Mouse (Mus musculus) stomach, embryonic 16.5 days (tissue): ENCODE results near the gene Tbc1d10c. TPM values are rescaled to one million over a fixed set of nuclear protein-coding genes. Genes with fewer than 3 reads are reported as not detected.

Source experiments
- ATAC-seq: fragments of 200-750 bp; cut with Nextera tagmentation; 2 replicates; pipeline ENCODE4 v1.8.0; 2017; ENCODE audit warnings: moderate number of reproducible peaks, moderate TSS enrichment; ENCODE audit not compliant: insufficient read depth, low FRiP score
- H3K27ac ChIP-seq: fragments of 300-500 bp; sonication (generic); 2 replicates; pipeline ENCODE4 v1.5.1; 2014; ENCODE audit warnings: low read length
- H3K27me3 ChIP-seq: fragments of 300-500 bp; sonication (generic); 2 replicates; pipeline ENCODE4 v1.6.1; 2014; ENCODE audit warnings: low read length, control low read depth, mixed read lengths; ENCODE audit not compliant: control insufficient read depth, insufficient read depth
- H3K36me3 ChIP-seq: fragments of 300-500 bp; sonication (generic); 2 replicates; pipeline ENCODE4 v1.6.1; 2014; ENCODE audit warnings: low read length; ENCODE audit not compliant: control insufficient read depth, insufficient read depth
- H3K4me1 ChIP-seq: fragments of 300-500 bp; sonication (generic); 2 replicates; pipeline ENCODE4 v1.6.1; 2014; ENCODE audit warnings: low read length, control low read depth, mixed read lengths; ENCODE audit not compliant: control insufficient read depth, insufficient read depth
- H3K4me2 ChIP-seq: fragments of 300-500 bp; sonication (generic); 2 replicates; pipeline ENCODE4 v1.6.1; 2014; ENCODE audit warnings: low read depth, low read length, mixed read lengths
- H3K4me3 ChIP-seq: fragments of 300-500 bp; sonication (generic); replicated peaks from 2 replicates; pipeline ENCODE4 v1.5.1; 2014; ENCODE audit warnings: mild to moderate bottlenecking, low read length
- H3K9ac ChIP-seq: fragments of 300-500 bp; sonication (generic); 2 replicates; pipeline ENCODE4 v1.6.1; 2014; ENCODE audit warnings: low read length
- H3K9me3 ChIP-seq: fragments of 300-500 bp; sonication (generic); replicated peaks from 2 replicates; pipeline ENCODE4 v1.6.1; 2016; ENCODE audit warnings: low read length, control low read depth; ENCODE audit not compliant: control insufficient read depth
- WGBS: fragments of 180-500 bp; shearing (Covaris S2); extraction: QIAGEN DNeasy Blood & Tissue Kit; methylation state at CpG from one replicate; pipeline ENCODE4 v1.1.7; 2014; 5-methylcytosine and 5-hydroxymethylcytosine counted together
- polyA plus RNA-seq: library from polyadenylated mRNA; unstranded; fragments of >200 nt; fragmentation: Nextera tagmentation; extraction: Ambion mirVana; gene quantifications from 2 replicates; pipeline ENCODE4 v1.2.1, GENCODE M21; 2015

Gene Tbc1d10c
- polyA plus RNA-seq, 1 experiment from 2014 or later, result 3.6 TPM

DNA sequence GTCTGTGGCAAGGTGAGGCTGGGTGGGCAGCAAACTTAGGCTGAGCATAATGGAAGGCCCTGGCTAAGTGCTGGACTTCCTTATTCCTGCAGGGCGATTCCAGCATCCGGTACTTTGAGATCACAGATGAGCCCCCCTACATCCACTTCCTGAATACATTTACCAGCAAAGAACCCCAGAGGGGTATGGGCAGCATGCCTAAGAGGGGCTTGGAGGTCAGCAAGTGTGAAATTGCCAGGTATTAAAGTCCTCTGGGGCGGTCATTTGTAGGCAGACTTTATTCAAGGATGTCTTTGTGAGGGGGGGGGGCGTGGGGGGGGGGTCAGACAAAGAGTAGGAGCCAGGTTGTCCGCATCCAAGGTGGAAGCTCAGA, 39.6 kb downstream of the Tbc1d10c start:
- no peak overlapping the region for H3K4me2 ChIP-seq
- no peaks in the 10 kb centered on the region for H3K9me3 ChIP-seq
- no peak overlapping the region for H3K4me3 ChIP-seq
- 81% methylated on average over 5 of the region's 5 CpGs for WGBS
- peaks cover 9% of the 10 kb centered on the region for H3K36me3 ChIP-seq
- H3K27ac ChIP-seq, result no peak overlapping the region
- H3K27me3 ChIP-seq, result no peaks in the 10 kb centered on the region
- peaks cover 15% of the 10 kb centered on the region for H3K4me1 ChIP-seq
- H3K9ac ChIP-seq, result no peak overlapping the region
- ATAC-seq, result no peak

DNA sequence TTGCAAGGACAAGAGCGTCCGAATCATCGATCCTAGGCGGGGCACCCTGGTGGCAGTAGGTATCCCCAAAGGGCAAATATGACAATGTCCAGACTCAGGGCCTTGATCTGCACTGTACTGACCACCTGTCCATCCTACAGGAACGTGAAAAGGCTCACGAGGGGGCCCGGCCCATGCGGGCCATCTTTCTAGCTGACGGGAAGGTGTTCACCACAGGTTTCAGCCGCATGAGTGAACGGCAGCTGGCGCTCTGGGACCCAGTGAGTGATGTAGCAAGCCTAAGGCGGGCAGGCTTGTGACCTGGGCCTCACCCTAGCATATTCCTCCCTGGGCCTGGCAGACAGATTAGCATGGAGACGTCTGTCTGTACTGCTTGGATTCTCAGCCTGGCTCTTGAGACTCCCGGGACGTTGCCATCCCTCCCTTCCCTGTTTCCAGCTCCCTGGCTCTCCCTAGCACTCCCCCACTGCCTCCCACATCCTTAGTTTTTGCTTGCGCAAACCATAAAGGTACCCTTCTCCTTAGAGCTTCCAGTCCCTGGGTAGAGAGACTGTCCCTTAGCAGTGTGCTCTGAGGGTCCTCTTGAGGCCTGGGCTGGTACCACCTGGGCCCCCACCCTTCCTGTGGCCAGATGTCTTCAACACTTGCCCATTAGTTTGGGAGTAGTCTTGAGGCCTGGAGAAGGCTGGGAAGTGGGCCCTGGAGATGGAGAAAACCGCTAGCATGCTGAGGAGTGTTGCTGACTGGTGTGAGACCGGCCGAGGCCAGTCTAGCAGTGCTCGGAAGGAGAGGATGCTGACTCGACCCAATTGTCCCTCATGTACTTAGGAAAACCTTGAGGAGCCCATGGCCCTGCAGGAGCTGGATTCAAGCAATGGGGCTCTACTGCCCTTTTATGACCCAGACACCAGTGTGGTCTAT, 40.3 kb downstream of the Tbc1d10c start:
- no peak overlapping the region for H3K4me2 ChIP-seq
- H3K4me1 ChIP-seq, result peaks cover 15% of the 10 kb centered on the region
- no peak overlapping the region for H3K27ac ChIP-seq
- H3K27me3 ChIP-seq, result no peaks in the 10 kb centered on the region
- H3K4me3 ChIP-seq, result no peak overlapping the region
- H3K9ac ChIP-seq, result no peak overlapping the region
- ATAC-seq, result no peak
- peaks cover 9% of the 10 kb centered on the region for H3K36me3 ChIP-seq
- H3K9me3 ChIP-seq, result no peaks in the 10 kb centered on the region
- 92% methylated on average over 22 of the region's 22 CpGs for WGBS

DNA sequence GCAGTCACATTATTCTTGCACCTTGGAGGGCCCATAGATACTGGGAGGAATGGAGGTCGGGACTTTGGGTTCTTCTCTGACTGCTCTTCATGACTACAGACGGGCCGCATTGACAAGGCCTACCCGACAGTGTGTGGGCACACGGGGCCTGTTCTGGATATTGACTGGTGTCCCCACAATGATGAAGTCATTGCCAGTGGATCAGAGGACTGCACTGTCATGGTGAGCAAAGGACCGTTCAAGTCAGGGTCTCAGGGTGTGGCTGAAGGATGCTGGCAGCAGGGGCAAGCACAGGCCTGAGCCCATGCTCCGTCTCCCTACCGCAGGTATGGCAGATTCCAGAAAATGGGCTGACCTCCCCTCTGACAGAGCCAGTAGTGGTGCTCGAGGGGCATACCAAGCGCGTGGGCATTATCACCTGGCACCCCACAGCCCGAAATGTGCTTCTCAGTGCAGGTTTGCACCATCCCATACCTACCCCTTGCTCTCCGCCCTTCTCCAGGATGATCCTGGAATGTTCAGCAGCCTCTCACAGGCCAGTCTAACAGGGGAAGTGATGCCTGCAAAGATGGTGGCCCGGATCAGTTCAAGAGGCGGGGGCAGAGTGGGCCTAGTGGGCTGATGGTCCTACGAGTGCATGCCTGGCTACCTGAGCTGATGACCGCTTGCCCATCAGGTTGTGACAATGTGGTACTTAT, 41.2 kb downstream of the Tbc1d10c start:
- Histone ChIP-seq H3K9me3 (no peaks in the 10 kb centered on the region), H3K9ac (peak overlapping the region; percentile 96), H3K4me2 (peak overlapping the region; percentile 86), H3K4me1 (peaks cover 15% of the 10 kb centered on the region), H3K36me3 (peaks cover 9% of the 10 kb centered on the region), H3K27me3 (no peaks in the 10 kb centered on the region), H3K4me3 (peak overlapping the region; percentile 87; the same call in 1 of the 2 replicates), H3K27ac (0 out of 2 replicates have a peak overlapping the region, but pooled peaks have one; percentile 76)
- no peak for ATAC-seq
- WGBS, result 92% methylated on average over 17 of the region's 17 CpGs

DNA sequence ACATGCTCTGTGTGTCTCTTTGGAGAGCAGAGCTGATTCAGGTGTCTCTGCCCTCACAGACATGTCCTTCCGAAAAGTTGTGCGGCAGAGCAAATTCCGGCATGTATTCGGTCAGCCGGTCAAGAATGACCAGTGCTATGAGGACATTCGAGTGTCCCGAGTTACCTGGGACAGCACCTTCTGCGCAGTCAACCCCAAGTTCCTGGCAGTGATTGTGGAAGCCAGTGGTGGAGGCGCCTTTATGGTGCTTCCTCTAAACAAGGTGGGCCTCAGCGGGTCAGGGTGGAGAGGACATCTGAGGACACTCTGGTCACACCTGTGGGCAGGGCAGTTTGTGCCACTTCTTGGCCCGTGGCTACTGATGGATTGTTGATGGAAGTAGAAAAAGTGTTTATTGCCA, 41.8 kb downstream of the Tbc1d10c start:
- Histone ChIP-seq H3K36me3 (peaks cover 9% of the 10 kb centered on the region), H3K27me3 (no peaks in the 10 kb centered on the region), H3K4me1 (peaks cover 15% of the 10 kb centered on the region), H3K27ac (peak overlapping the region; percentile 76), H3K9me3 (no peaks in the 10 kb centered on the region), H3K4me3 (peak overlapping the region; percentile 87), H3K9ac (peak overlapping the region; percentile 96), H3K4me2 (peak overlapping the region; percentile 86)
- WGBS, result 82% methylated on average over 11 of the region's 11 CpGs
- no peak for ATAC-seq

GRCm38 (mm10) chr19:4148819-4149218, 42.3 kb downstream of the Tbc1d10c start:
- peak overlapping the region; percentile 96 for H3K9ac ChIP-seq

GRCm38 (mm10) chr19:4148491-4148806, 42.6 kb downstream of the Tbc1d10c start, which contains the start of gene Coro1b:
Coro1b (plus strand) TSS chr19:4148619.
- under 1% methylated on average over 33 of the region's 33 CpGs for WGBS
- peak; percentile 96 for ATAC-seq
- peak within 1 kb of the TSS; percentile 86 for H3K4me2 ChIP-seq
- peak within 1 kb of the TSS; percentile 87 for H3K4me3 ChIP-seq
- no peaks in the 10 kb centered on the region for H3K9me3 ChIP-seq
- H3K4me1 ChIP-seq, result peaks cover 15% of the 10 kb centered on the region
- H3K27ac ChIP-seq, result peak within 1 kb of the TSS; percentile 76
- H3K9ac ChIP-seq, result peak within 1 kb of the TSS; percentile 96
- peaks cover 9% of the 10 kb centered on the region for H3K36me3 ChIP-seq
- no peaks in the 10 kb centered on the region for H3K27me3 ChIP-seq

More at GRCm38 (mm10) chr19:4148819-4149218, 42.3 kb downstream of the Tbc1d10c start:
- Histone ChIP-seq H3K27ac (peak overlapping the region; percentile 76), H3K4me2 (peak overlapping the region; percentile 86), H3K4me1 (peaks cover 15% of the 10 kb centered on the region), H3K4me3 (peak overlapping the region; percentile 87), H3K36me3 (peaks cover 9% of the 10 kb centered on the region), H3K27me3 (no peaks in the 10 kb centered on the region), H3K9me3 (no peaks in the 10 kb centered on the region)
- no peak; the same call in 1 of the 2 replicates for ATAC-seq
- 2% methylated on average over 8 of the region's 8 CpGs for WGBS

DNA sequence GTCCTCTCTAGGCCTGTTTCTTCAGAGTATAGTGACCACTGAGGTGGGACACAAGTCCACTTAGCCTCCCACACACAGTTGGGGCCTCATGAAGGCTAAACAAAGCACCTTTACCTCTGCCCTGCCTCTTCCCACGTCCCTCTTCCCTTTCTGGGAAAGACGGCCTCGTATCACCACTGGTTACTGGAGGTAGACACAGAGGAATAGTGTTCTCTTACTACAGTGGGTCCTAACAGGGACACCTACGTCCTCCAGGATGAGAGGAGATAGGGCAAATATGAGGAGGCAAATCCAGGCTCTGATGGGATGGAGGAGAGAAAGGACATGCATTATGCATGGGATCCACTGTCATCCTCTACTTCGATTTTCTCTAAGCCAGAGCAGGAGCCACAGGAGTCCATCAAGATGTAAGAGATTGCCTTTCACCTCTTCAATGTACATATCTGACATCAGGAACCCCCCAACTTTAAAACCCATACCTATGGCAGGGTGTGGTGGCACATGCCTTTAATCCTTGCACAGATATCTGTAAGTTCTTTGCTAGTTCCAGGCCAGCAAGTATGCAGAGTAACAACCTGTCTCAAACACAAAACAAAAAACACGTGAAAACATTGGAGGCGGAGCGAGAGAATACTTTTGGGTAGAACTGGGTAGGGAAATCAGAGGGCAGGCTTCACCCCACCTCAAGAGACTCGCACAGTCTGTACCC, 43.1 kb downstream of the Tbc1d10c start:
- ATAC-seq, result no peak; the same call in 1 of the 2 replicates
- 0 out of 2 replicates have a peak overlapping the region, but pooled peaks have one; percentile 36 for H3K27ac ChIP-seq

GRCm38 (mm10) chr19:4147022-4147405, 44.1 kb downstream of the Tbc1d10c start:
- H3K9ac ChIP-seq, result no peak overlapping the region
- WGBS, result 63% methylated on average over 3 of the region's 3 CpGs
- no peaks in the 10 kb centered on the region for H3K27me3 ChIP-seq
- H3K4me2 ChIP-seq, result no peak overlapping the region
- H3K9me3 ChIP-seq, result no peaks in the 10 kb centered on the region
- H3K4me1 ChIP-seq, result peaks cover 15% of the 10 kb centered on the region
- H3K4me3 ChIP-seq, result no peak overlapping the region
- no peak overlapping the region for H3K27ac ChIP-seq
- peaks cover 9% of the 10 kb centered on the region for H3K36me3 ChIP-seq
- ATAC-seq, result no peak

More for the DNA sequence above, 43.1 kb downstream of the Tbc1d10c start:
- Histone ChIP-seq H3K4me1 (peaks cover 15% of the 10 kb centered on the region), H3K27me3 (no peaks in the 10 kb centered on the region), H3K9me3 (no peaks in the 10 kb centered on the region), H3K4me3 (peak overlapping the region; percentile 87), H3K4me2 (peak overlapping the region; percentile 86), H3K9ac (peak overlapping the region; percentile 61), H3K36me3 (peaks cover 9% of the 10 kb centered on the region)
- 37% methylated on average over 9 of the region's 9 CpGs for WGBS
